Mouse (Mus musculus) embryonic fibroblast, embryonic 13.5 days (primary cell): ENCODE data around the gene Glul.

Experiments used
- CTCF ChIP-seq: IDR thresholded peaks from 2 replicates; pipeline ENCODE4 v1.5.1; 2011; ENCODE audit warnings: mild to moderate bottlenecking, control low read depth, low read length, moderate library complexity, borderline replicate concordance; ENCODE audit not compliant: insufficient read depth
- POLR2A ChIP-seq: IDR thresholded peaks from 2 replicates; pipeline ENCODE4 v1.6.1; 2011; ENCODE audit warnings: low read depth, mild to moderate bottlenecking, control low read depth, low read length, moderate library complexity

DNA sequence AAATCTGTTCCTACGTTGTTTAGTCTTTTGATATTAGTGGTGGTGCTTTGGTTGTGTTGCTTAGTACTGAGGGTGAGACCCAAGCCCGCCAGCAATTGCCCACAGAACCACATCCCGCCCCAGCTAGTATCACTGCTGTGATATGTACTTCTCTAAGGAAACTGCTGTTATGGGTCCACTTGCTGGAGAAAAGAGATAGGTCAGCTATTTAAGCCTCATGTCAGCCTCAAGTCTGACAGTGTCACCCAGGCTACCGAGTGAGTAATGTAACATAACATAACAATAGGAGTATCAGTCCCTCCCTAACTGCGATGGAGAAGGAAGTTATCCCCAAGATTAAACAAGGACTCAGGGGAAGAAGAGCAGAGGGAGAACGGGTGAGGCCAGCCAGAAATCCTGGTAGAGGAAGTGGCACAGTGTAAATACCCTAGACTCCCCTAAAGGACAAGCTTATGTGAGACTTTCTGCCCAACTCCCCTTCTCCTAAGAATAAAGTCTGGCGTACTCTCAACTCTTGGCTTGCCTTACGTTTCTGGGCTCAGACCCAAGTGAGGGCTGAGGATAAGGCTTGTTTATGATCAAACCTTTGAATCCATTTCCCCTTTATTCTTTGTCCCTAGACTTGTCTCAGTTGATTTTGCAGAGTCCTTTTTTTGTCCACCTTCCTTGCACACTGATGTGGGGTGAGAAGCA lies 5.4 kb upstream of the Glul start:
- TF ChIP-seq POLR2A (no peak), CTCF (no peak)
